Mouse (Mus musculus) G1E (cell line): ENCODE results near the gene Gapt.

ENCODE experiments used
- CTCF ChIP-seq: IDR thresholded peaks from 2 replicates; pipeline ENCODE4 v1.5.1; 2012; ENCODE audit warnings: low read depth, low read length, inconsistent platforms, mixed read lengths
- GATA1 ChIP-seq: IDR thresholded peaks from 2 replicates; pipeline ENCODE4 v1.6.1; 2012; ENCODE audit warnings: borderline replicate concordance, low read length, inconsistent platforms, mixed read lengths
- GATA2 ChIP-seq: IDR thresholded peaks from 2 replicates; pipeline ENCODE4 v1.6.1; 2012; ENCODE audit warnings: low read depth, low read length, inconsistent platforms, borderline replicate concordance
- POLR2AphosphoS5 ChIP-seq: IDR thresholded peaks from 2 replicates; pipeline ENCODE4 v1.6.1; 2012; ENCODE audit warnings: low read depth, low read length, inconsistent platforms; ENCODE audit not compliant: insufficient replicate concordance
- TAL1 ChIP-seq: conservative IDR thresholded peaks from 2 replicates; pipeline ENCODE4 v1.6.1; 2012; ENCODE audit warnings: low read depth, low read length, inconsistent platforms, mixed read lengths

DNA sequence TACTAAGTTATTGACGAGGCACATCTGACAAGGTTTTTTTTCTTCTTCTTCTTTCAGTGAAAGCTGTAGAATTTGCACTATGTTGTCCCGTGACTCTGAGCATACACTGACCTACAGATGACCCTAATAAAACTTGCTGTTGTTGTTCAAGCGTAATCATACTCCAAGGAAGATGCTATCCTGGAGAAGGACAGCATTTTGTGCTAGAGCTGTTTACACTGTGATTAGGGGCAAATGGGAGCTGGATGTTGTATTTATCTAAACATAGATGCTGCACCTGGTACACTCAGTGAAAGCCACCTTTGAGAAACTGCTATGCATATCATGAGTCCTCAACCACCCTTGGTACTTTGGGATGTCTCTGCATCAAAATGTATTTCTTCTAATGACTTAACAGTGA lies 44.4 kb upstream of the Gapt start:
- no peak for TF ChIP-seq CTCF
- TF ChIP-seq TAL1 = no peak
- TF ChIP-seq GATA1 = no peak
- TF ChIP-seq POLR2AphosphoS5 = no peak
- no peak for TF ChIP-seq GATA2
